Mouse (Mus musculus) small intestine, adult 2 months (tissue): Measurements from ENCODE around the gene Cct5.

Experiments used
- CTCF ChIP-seq: fragments of 200-500 bp; IDR thresholded peaks from 2 replicates; pipeline ENCODE4 v1.5.1; 2012; ENCODE audit warnings: low read depth, mild to moderate bottlenecking, control low read depth, inconsistent platforms, low read length, moderate library complexity, mixed read lengths; ENCODE audit not compliant: insufficient replicate concordance, insufficient read length; ENCODE audit errors: extremely low read depth
- POLR2A ChIP-seq: fragments of 200-500 bp; IDR thresholded peaks from 2 replicates; pipeline ENCODE4 v1.6.1; 2012; ENCODE audit warnings: low read depth, mild to moderate bottlenecking, control low read depth, inconsistent platforms, low read length, moderate library complexity

GRCm38 (mm10) chr15:31585238-31585637 lies 16.4 kb downstream of the Cct5 start:
- no peak for TF ChIP-seq CTCF
- no peak for TF ChIP-seq POLR2A
